Mouse (Mus musculus): ENCODE results near the gene Cdr2. TPM values are rescaled to one million over a fixed set of nuclear protein-coding genes. Genes with fewer than 3 reads are reported as not detected.
A peak's percentile ranks its signal among the peaks of the same experiment; 100 is the strongest.
"Not testable (repeated sequence)": the region's sequence is repeated elsewhere in the genome, so short reads cannot be mapped to it uniquely, and the experiment has no call there.

The Cdr2 gene
- polyA plus RNA-seq, 1 experiment from 2014 or later, result 15.7 TPM

- Histone ChIP-seq H3K9ac (ENCODE audit: low read depth, low read length) (no peak overlapping the region), H3K27me3 (replicated peaks; ENCODE audit: control insufficient read depth, insufficient read depth, low read length) (no peaks in the 10 kb centered on the region), H3K4me1 (ENCODE audit: control insufficient read depth, insufficient read depth, low read length) (peaks cover 19% of the 10 kb centered on the region), H3K4me3 (ENCODE audit: low read length) (no peak overlapping the region), H3K36me3 (ENCODE audit: control insufficient read depth, insufficient read depth, low read length) (no peaks in the 10 kb centered on the region), H3K9me3 (ENCODE audit: control insufficient read depth, low read length) (no peaks in the 10 kb centered on the region), H3K27ac (ENCODE audit: low read length) (peak overlapping the region; percentile 59; the same call in 1 of the 2 replicates), H3K4me2 (ENCODE audit: low read depth, low read length) (0 out of 2 replicates have a peak overlapping the region, but pooled peaks have one; percentile 2)
- 66% methylated on average over 4 of the region's 4 CpGs for WGBS
- no peak for ATAC-seq
Measured at GRCm38 (mm10) chr7:120980041-120980440, 2.1 kb downstream of the Cdr2 start.

- Histone ChIP-seq H3K9me3 (ENCODE audit: control insufficient read depth, low read length) (no peaks in the 10 kb centered on the region), H3K27ac (ENCODE audit: low read length) (no peak overlapping the region; the same call in 1 of the 2 replicates)
Measured at GRCm38 (mm10) chr7:120977063-120977462, 5.0 kb downstream of the Cdr2 start.

GRCm38 (mm10) chr7:120974001-120974400 lies 8.1 kb downstream of the Cdr2 start:
- 44% methylated on average over 3 of the region's 3 CpGs for WGBS

More at GRCm38 (mm10) chr7:120977063-120977462, 5.0 kb downstream of the Cdr2 start:
- peak; percentile 17; the same call in 1 of the 2 replicates for ATAC-seq
- WGBS, result 42% methylated on average over 7 of the region's 7 CpGs
- Histone ChIP-seq H3K4me2 (ENCODE audit: low read depth, low read length) (no peak overlapping the region), H3K4me1 (ENCODE audit: control insufficient read depth, insufficient read depth, low read length) (peaks cover 24% of the 10 kb centered on the region), H3K27me3 (replicated peaks; ENCODE audit: control insufficient read depth, insufficient read depth, low read length) (no peaks in the 10 kb centered on the region), H3K9ac (ENCODE audit: low read depth, low read length) (no peak overlapping the region), H3K36me3 (ENCODE audit: control insufficient read depth, insufficient read depth, low read length) (no peaks in the 10 kb centered on the region), H3K4me3 (ENCODE audit: low read length) (no peak overlapping the region)

GRCm38 (mm10) chr7:120972471-120972870 lies 9.6 kb downstream of the Cdr2 start:
- 83% methylated on average over 2 of the region's 2 CpGs for WGBS
- H3K4me1 ChIP-seq (ENCODE audit: control insufficient read depth, insufficient read depth, low read length), result not testable (repeated sequence)

More at GRCm38 (mm10) chr7:120974001-120974400, 8.1 kb downstream of the Cdr2 start:
- H3K4me2 ChIP-seq (ENCODE audit: low read depth, low read length), result no peak overlapping the region
- no peak overlapping the region for H3K9ac ChIP-seq (ENCODE audit: low read depth, low read length)
- H3K36me3 ChIP-seq (ENCODE audit: control insufficient read depth, insufficient read depth, low read length), result no peaks in the 10 kb centered on the region
- no peaks in the 10 kb centered on the region for H3K9me3 ChIP-seq (ENCODE audit: control insufficient read depth, low read length)
- ATAC-seq, result peak; percentile 12; the same call in 1 of the 2 replicates
- no peak overlapping the region for H3K4me3 ChIP-seq (ENCODE audit: low read length)
- H3K27ac ChIP-seq (ENCODE audit: low read length), result peak overlapping the region; percentile 43; the same call in 1 of the 2 replicates
- no peaks in the 10 kb centered on the region for H3K27me3 ChIP-seq (replicated peaks; ENCODE audit: control insufficient read depth, insufficient read depth, low read length)
- peaks cover 17% of the 10 kb centered on the region; the same call in 1 of the 2 replicates for H3K4me1 ChIP-seq (ENCODE audit: control insufficient read depth, insufficient read depth, low read length)

GRCm38 (mm10) chr7:120970112-120970511 lies 12.0 kb downstream of the Cdr2 start:
- Histone ChIP-seq H3K4me2 (ENCODE audit: low read depth, low read length) (no peak overlapping the region), H3K36me3 (ENCODE audit: control insufficient read depth, insufficient read depth, low read length) (peaks cover 6% of the 10 kb centered on the region; the same call in 1 of the 2 replicates), H3K27me3 (replicated peaks; ENCODE audit: control insufficient read depth, insufficient read depth, low read length) (no peaks in the 10 kb centered on the region), H3K4me3 (ENCODE audit: low read length) (no peak overlapping the region), H3K9ac (ENCODE audit: low read depth, low read length) (no peak overlapping the region), H3K9me3 (ENCODE audit: control insufficient read depth, low read length) (no peaks in the 10 kb centered on the region), H3K4me1 (ENCODE audit: control insufficient read depth, insufficient read depth, low read length) (peaks cover 7% of the 10 kb centered on the region; the same call in 1 of the 2 replicates), H3K27ac (ENCODE audit: low read length) (no peak overlapping the region)
- WGBS, result 88% methylated on average over 5 of the region's 5 CpGs
- no peak for ATAC-seq

More at GRCm38 (mm10) chr7:120972471-120972870, 9.6 kb downstream of the Cdr2 start:
- H3K27me3 ChIP-seq (replicated peaks; ENCODE audit: control insufficient read depth, insufficient read depth, low read length); H3K9me3 ChIP-seq (ENCODE audit: control insufficient read depth, low read length); H3K27ac ChIP-seq (ENCODE audit: low read length); H3K4me2 ChIP-seq (ENCODE audit: low read depth, low read length); H3K36me3 ChIP-seq (ENCODE audit: control insufficient read depth, insufficient read depth, low read length); H3K4me3 ChIP-seq (ENCODE audit: low read length); H3K9ac ChIP-seq (ENCODE audit: low read depth, low read length); ATAC-seq: not testable (repeated sequence)

DNA sequence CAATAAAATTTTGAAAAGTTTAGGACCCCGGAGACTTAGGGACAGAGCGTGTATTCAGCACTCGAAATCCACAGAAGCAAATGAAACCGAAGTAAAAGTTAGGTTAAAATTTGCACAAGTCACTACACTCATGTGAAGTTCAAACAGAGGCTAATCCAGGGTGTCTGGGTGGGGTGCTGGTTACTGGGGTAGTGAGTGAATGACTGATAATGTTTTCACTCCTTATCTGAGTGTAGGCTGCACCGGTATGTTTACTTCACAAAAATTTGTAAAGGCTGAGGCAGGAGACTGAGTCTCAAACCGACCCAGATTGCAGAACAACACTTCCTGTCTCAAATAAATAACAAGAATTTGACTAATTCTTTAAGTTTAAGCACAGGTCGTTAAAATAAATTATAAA lies 12.9 kb downstream of the Cdr2 start:
- H3K4me1 ChIP-seq (ENCODE audit: control insufficient read depth, insufficient read depth, low read length), result peaks cover 5% of the 10 kb centered on the region; the same call in 1 of the 2 replicates
- ATAC-seq, result 0 out of 2 replicates have a peak, but pooled peaks have one; percentile 50

DNA sequence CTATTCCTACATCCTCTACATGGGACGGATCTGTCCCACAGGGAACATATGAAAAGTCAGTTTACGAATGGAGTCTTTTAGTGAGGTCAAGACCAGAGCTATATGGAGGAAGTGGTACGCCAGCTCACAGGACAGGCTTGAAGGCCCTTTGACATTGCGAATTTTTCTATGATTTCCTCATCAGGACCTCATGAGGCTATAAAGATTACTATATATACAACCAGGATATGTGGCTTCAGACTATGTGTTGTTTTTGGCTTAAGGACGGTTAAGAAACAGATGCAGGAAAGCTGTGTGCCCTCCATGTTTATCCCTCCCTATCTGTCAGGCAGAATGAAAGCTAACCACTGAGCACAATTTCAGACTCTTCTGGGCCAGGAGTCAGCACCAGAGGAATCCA lies 19.0 kb downstream of the Cdr2 start:
- Histone ChIP-seq H3K4me1 (ENCODE audit: control insufficient read depth, insufficient read depth, low read length) (peaks cover 10% of the 10 kb centered on the region), H3K4me2 (ENCODE audit: low read depth, low read length) (no peak overlapping the region), H3K4me3 (ENCODE audit: low read length) (no peak overlapping the region), H3K9me3 (ENCODE audit: control insufficient read depth, low read length) (no peaks in the 10 kb centered on the region), H3K36me3 (ENCODE audit: control insufficient read depth, insufficient read depth, low read length) (peaks cover 9% of the 10 kb centered on the region; the same call in 1 of the 2 replicates), H3K9ac (ENCODE audit: low read depth, low read length) (no peak overlapping the region), H3K27ac (ENCODE audit: low read length) (peak overlapping the region; percentile 37), H3K27me3 (replicated peaks; ENCODE audit: control insufficient read depth, insufficient read depth, low read length) (no peaks in the 10 kb centered on the region)
- 67% methylated on average over 5 of the region's 5 CpGs for WGBS
- no peak for ATAC-seq

More for the DNA sequence above, 12.9 kb downstream of the Cdr2 start:
- WGBS, result 62% methylated on average over 7 of the region's 7 CpGs
- no peaks in the 10 kb centered on the region for H3K27me3 ChIP-seq (replicated peaks; ENCODE audit: control insufficient read depth, insufficient read depth, low read length)
- H3K4me2 ChIP-seq (ENCODE audit: low read depth, low read length), result no peak overlapping the region
- H3K4me3 ChIP-seq (ENCODE audit: low read length), result no peak overlapping the region
- H3K36me3 ChIP-seq (ENCODE audit: control insufficient read depth, insufficient read depth, low read length), result peaks cover 6% of the 10 kb centered on the region; the same call in 1 of the 2 replicates
- no peaks in the 10 kb centered on the region for H3K9me3 ChIP-seq (ENCODE audit: control insufficient read depth, low read length)
- H3K27ac ChIP-seq (ENCODE audit: low read length), result no peak overlapping the region
- H3K9ac ChIP-seq (ENCODE audit: low read depth, low read length), result no peak overlapping the region

GRCm38 (mm10) chr7:120961893-120962292 lies 20.2 kb downstream of the Cdr2 start:
- Histone ChIP-seq H3K9me3 (ENCODE audit: control insufficient read depth, low read length) (no peaks in the 10 kb centered on the region), H3K4me2 (ENCODE audit: low read depth, low read length) (0 out of 2 replicates have a peak overlapping the region, but pooled peaks have one; percentile 17), H3K27me3 (replicated peaks; ENCODE audit: control insufficient read depth, insufficient read depth, low read length) (no peaks in the 10 kb centered on the region), H3K27ac (ENCODE audit: low read length) (peak overlapping the region; percentile 45), H3K9ac (ENCODE audit: low read depth, low read length) (no peak overlapping the region), H3K36me3 (ENCODE audit: control insufficient read depth, insufficient read depth, low read length) (0 out of 2 replicates have a peak, but pooled peaks cover 11% of the 10 kb centered on the region), H3K4me3 (ENCODE audit: low read length) (no peak overlapping the region), H3K4me1 (ENCODE audit: control insufficient read depth, insufficient read depth, low read length) (peaks cover 10% of the 10 kb centered on the region)
- peak; percentile 89 for ATAC-seq
- 55% methylated on average over 3 of the region's 3 CpGs for WGBS

DNA sequence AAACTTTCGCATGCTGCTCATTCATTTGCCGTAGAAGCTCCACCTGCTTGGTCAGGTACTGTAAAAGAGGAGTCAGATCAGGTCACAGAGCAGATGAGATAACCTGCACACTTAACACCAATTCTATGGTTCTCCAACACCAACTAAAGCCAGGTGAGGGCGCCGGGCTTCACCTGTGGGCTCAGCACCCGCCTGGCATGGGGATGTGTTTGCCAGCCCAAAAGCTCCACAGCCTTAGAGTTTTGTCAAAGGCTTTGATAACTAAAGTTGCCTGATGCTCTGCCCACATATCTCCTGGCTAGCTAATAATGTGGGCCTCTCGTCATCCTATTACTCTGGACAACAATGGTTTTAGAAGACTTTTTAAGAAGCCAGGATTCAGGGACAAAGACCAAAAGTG lies 21.5 kb downstream of the Cdr2 start:
- no peak overlapping the region for H3K9ac ChIP-seq (ENCODE audit: low read depth, low read length)
- H3K27me3 ChIP-seq (replicated peaks; ENCODE audit: control insufficient read depth, insufficient read depth, low read length), result no peaks in the 10 kb centered on the region
- peak; percentile 44; the same call in 1 of the 2 replicates for ATAC-seq
- no peaks in the 10 kb centered on the region for H3K9me3 ChIP-seq (ENCODE audit: control insufficient read depth, low read length)
- no peak overlapping the region for H3K27ac ChIP-seq (ENCODE audit: low read length)
- H3K36me3 ChIP-seq (ENCODE audit: control insufficient read depth, insufficient read depth, low read length), result 0 out of 2 replicates have a peak, but pooled peaks cover 11% of the 10 kb centered on the region
- H3K4me2 ChIP-seq (ENCODE audit: low read depth, low read length), result no peak overlapping the region
- H3K4me3 ChIP-seq (ENCODE audit: low read length), result no peak overlapping the region
- 79% methylated on average over 6 of the region's 6 CpGs for WGBS
- peaks cover 10% of the 10 kb centered on the region for H3K4me1 ChIP-seq (ENCODE audit: control insufficient read depth, insufficient read depth, low read length)

Data from intestine, embryonic 16.5 days (tissue).